Mouse (Mus musculus): ENCODE data around the gene Olfr323. TPM values are rescaled to one million over a fixed set of nuclear protein-coding genes. Genes with fewer than 3 reads are reported as not detected.

The Olfr323 gene
- total and polyA plus RNA-seq, 3 experiments, result not detected

DNA sequence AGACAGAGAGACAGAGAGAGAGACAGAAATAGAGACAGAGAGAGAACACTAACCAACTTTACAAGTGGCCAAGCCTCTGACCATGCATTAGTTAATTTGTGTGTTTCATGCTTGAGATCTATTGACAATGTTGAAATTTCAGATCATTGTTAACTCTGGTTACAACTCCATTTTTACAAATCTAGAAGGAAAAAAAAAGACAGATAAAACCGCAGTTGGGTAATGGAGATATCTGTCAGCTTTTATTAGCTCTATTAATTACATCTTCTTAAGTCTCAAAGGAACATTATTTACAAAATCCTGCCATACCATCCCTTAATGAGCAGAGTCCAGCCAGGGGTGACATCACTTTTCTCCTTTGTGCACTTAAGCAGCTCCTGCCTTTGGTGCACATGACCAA is 52.9 kb downstream of the Olfr323 start, which contains the start of gene Olfr325:
Gene Olfr325 (plus strand): TSS at position 301 of the 400 bp plus-strand sequence.
- no peak within 1 kb of the TSS for H3K4me3 ChIP-seq (replicated peaks in 1 of 3; ENCODE audit: low read depth in 2 of 3, low read length in 2 of 3, poor library complexity in 1 of 3)
- TF ChIP-seq SIN3A (IDR thresholded peaks at IDR 0.05; ENCODE audit: low read length), result no peak
- TF ChIP-seq JUND (conservative IDR thresholded peaks at IDR 0.05; ENCODE audit: low read depth, low read length), result no peak
- TF ChIP-seq CTCF (conservative IDR thresholded peaks at IDR 0.05 in 1 of 2, IDR thresholded peaks at IDR 0.05 in 1 of 2; ENCODE audit: low read depth in 2 of 2, low read length in 2 of 2), result no peak
- TF ChIP-seq ZNF384 (IDR thresholded peaks at IDR 0.05; ENCODE audit: low read depth, low read length), result no peak
- H3K4me2 ChIP-seq (ENCODE audit: insufficient read depth, low read depth, poor library complexity, severe bottlenecking), result no peak within 1 kb of the TSS
- dilution Hi-C loops (cut with MboI; ENCODE audit: extremely low pct_ligation_motif_present, extremely low pct_unique_long_range_greater_than_20kb, low sequenced_read_pairs) (no loop called here), in situ Hi-C loops (cut with MboI; ENCODE audit: low pct_ligation_motif_present, low pct_unique_long_range_greater_than_20kb, low sequenced_read_pairs) (no loop called here)
- no peaks in the 10 kb centered on the region for H3K79me2 ChIP-seq (replicated peaks; ENCODE audit: control insufficient read depth, extremely low read depth, insufficient read depth, poor library complexity, severe bottlenecking)
- H3K27me3 ChIP-seq (replicated peaks), result peaks cover 72% of the 10 kb centered on the region
- no peaks in the 10 kb centered on the region for H3K4me1 ChIP-seq (ENCODE audit: control insufficient read depth in 1 of 2, insufficient read depth in 2 of 2)
- H3K9me3 ChIP-seq (replicated peaks; ENCODE audit: low read length), result no peaks in the 10 kb centered on the region
- no peaks in the 10 kb centered on the region for H3K36me3 ChIP-seq (replicated peaks in 1 of 2; ENCODE audit: control insufficient read depth in 1 of 2, insufficient read depth in 1 of 2, low read length in 1 of 2)
- no peak for DNase-seq (ENCODE audit: extremely low read depth)
- H3K9ac ChIP-seq (ENCODE audit: insufficient read depth, low read depth), result no peak within 1 kb of the TSS
- H3K27ac ChIP-seq (ENCODE audit: insufficient read depth, low read depth), result no peak within 1 kb of the TSS

Other genes with a start within 250 kb of the Olfr323 start
Only the 20 nearest of the 28 such genes appear.
- gene Olfr30, start 168.2 kb downstream of the Olfr323 start, total RNA-seq (2012; rRNA removed), result not detected in 2 replicates
- not detected in 2 replicates for gene Olfr30, start 168.2 kb downstream of the Olfr323 start, total RNA-seq (2014; rRNA removed)
- not detected in 2 replicates for gene Olfr30, start 168.2 kb downstream of the Olfr323 start, polyA plus RNA-seq (2012; ENCODE audit: insufficient read length, low read depth)
- gene Olfr332, start 137.9 kb downstream of the Olfr323 start, total RNA-seq (2012; rRNA removed), result not detected in 2 replicates
- not detected in 2 replicates for gene Olfr332, start 137.9 kb downstream of the Olfr323 start, total RNA-seq (2014; rRNA removed)
- not detected in 2 replicates for gene Olfr332, start 137.9 kb downstream of the Olfr323 start, polyA plus RNA-seq (2012; ENCODE audit: insufficient read length, low read depth)
- not detected in 2 replicates for gene Olfr331, start 127.9 kb downstream of the Olfr323 start, total RNA-seq (2012; rRNA removed)
- gene Olfr331, start 127.9 kb downstream of the Olfr323 start, total RNA-seq (2014; rRNA removed), result not detected in 2 replicates
- not detected in 2 replicates for gene Olfr331, start 127.9 kb downstream of the Olfr323 start, polyA plus RNA-seq (2012; ENCODE audit: insufficient read length, low read depth)
- gene Olfr330, start 95.7 kb downstream of the Olfr323 start, total RNA-seq (2012; rRNA removed), result not detected in 2 replicates
- not detected in 2 replicates for gene Olfr330, start 95.7 kb downstream of the Olfr323 start, total RNA-seq (2014; rRNA removed)
- not detected in 2 replicates for gene Olfr330, start 95.7 kb downstream of the Olfr323 start, polyA plus RNA-seq (2012; ENCODE audit: insufficient read length, low read depth)
- gene Olfr329-ps, start 84.1 kb downstream of the Olfr323 start, total RNA-seq (2012; rRNA removed), result not detected in 2 replicates
- gene Olfr329-ps, start 84.1 kb downstream of the Olfr323 start, total RNA-seq (2014; rRNA removed), result not detected in 2 replicates
- gene Olfr329-ps, start 84.1 kb downstream of the Olfr323 start, polyA plus RNA-seq (2012; ENCODE audit: insufficient read length, low read depth), result not detected in 2 replicates
- not detected in 2 replicates for gene Olfr328, start 74.9 kb downstream of the Olfr323 start, total RNA-seq (2012; rRNA removed)
- not detected in 2 replicates for gene Olfr328, start 74.9 kb downstream of the Olfr323 start, total RNA-seq (2014; rRNA removed)
- gene Olfr328, start 74.9 kb downstream of the Olfr323 start, polyA plus RNA-seq (2012; ENCODE audit: insufficient read length, low read depth), result not detected in 2 replicates
- not detected in 2 replicates for gene Olfr224, start 59.9 kb downstream of the Olfr323 start, total RNA-seq (2012; rRNA removed)
- gene Olfr224, start 59.9 kb downstream of the Olfr323 start, total RNA-seq (2014; rRNA removed), result not detected in 2 replicates
- gene Olfr224, start 59.9 kb downstream of the Olfr323 start, polyA plus RNA-seq (2012; ENCODE audit: insufficient read length, low read depth), result not detected in 2 replicates
- gene Olfr325, start 52.8 kb downstream of the Olfr323 start, total RNA-seq (2012; rRNA removed), result not detected in 2 replicates
- not detected in 2 replicates for gene Olfr325, start 52.8 kb downstream of the Olfr323 start, total RNA-seq (2014; rRNA removed)
- gene Olfr325, start 52.8 kb downstream of the Olfr323 start, polyA plus RNA-seq (2012; ENCODE audit: insufficient read length, low read depth), result not detected in 2 replicates
- not detected in 2 replicates for gene Olfr324, start 35.4 kb downstream of the Olfr323 start, total RNA-seq (2012; rRNA removed)
- gene Olfr324, start 35.4 kb downstream of the Olfr323 start, total RNA-seq (2014; rRNA removed), result not detected in 2 replicates
- not detected in 2 replicates for gene Olfr324, start 35.4 kb downstream of the Olfr323 start, polyA plus RNA-seq (2012; ENCODE audit: insufficient read length, low read depth)
- gene 2210407C18Rik, start 14.4 kb downstream of the Olfr323 start, total RNA-seq (2012; rRNA removed), result not detected in 2 replicates
- gene 2210407C18Rik, start 14.4 kb downstream of the Olfr323 start, total RNA-seq (2014; rRNA removed), result not detected in 2 replicates
- gene 2210407C18Rik, start 14.4 kb downstream of the Olfr323 start, polyA plus RNA-seq (2012; ENCODE audit: insufficient read length, low read depth), result not detected in 2 replicates
- not detected in 2 replicates for gene Trim58, start 10.0 kb upstream of the Olfr323 start, total RNA-seq (2012; rRNA removed)
- gene Trim58, start 10.0 kb upstream of the Olfr323 start, total RNA-seq (2014; rRNA removed), result not detected in 2 replicates
- gene Trim58, start 10.0 kb upstream of the Olfr323 start, polyA plus RNA-seq (2012; ENCODE audit: insufficient read length, low read depth), result not detected in 2 replicates
- gene Olfr322, start 28.3 kb upstream of the Olfr323 start, total RNA-seq (2012; rRNA removed), result not detected in 2 replicates
- gene Olfr322, start 28.3 kb upstream of the Olfr323 start, total RNA-seq (2014; rRNA removed), result not detected in 2 replicates
- not detected in 2 replicates for gene Olfr322, start 28.3 kb upstream of the Olfr323 start, polyA plus RNA-seq (2012; ENCODE audit: insufficient read length, low read depth)
- not detected in 2 replicates for gene Olfr320, start 50.6 kb upstream of the Olfr323 start, total RNA-seq (2012; rRNA removed)
- not detected in 2 replicates for gene Olfr320, start 50.6 kb upstream of the Olfr323 start, total RNA-seq (2014; rRNA removed)
- not detected in 2 replicates for gene Olfr320, start 50.6 kb upstream of the Olfr323 start, polyA plus RNA-seq (2012; ENCODE audit: insufficient read length, low read depth)
- gene Olfr319, start 68.7 kb upstream of the Olfr323 start, total RNA-seq (2012; rRNA removed), result not detected in 2 replicates
- gene Olfr319, start 68.7 kb upstream of the Olfr323 start, total RNA-seq (2014; rRNA removed), result not detected in 2 replicates
- gene Olfr319, start 68.7 kb upstream of the Olfr323 start, polyA plus RNA-seq (2012; ENCODE audit: insufficient read length, low read depth), result not detected in 2 replicates
- gene Olfr318, start 93.5 kb upstream of the Olfr323 start, total RNA-seq (2012; rRNA removed), result not detected in 2 replicates
- gene Olfr318, start 93.5 kb upstream of the Olfr323 start, total RNA-seq (2014; rRNA removed), result not detected in 2 replicates
- not detected in 2 replicates for gene Olfr318, start 93.5 kb upstream of the Olfr323 start, polyA plus RNA-seq (2012; ENCODE audit: insufficient read length, low read depth)
- gene Olfr317, start 108.7 kb upstream of the Olfr323 start, total RNA-seq (2012; rRNA removed), result not detected in 2 replicates
- gene Olfr317, start 108.7 kb upstream of the Olfr323 start, total RNA-seq (2014; rRNA removed), result not detected in 2 replicates
- gene Olfr317, start 108.7 kb upstream of the Olfr323 start, polyA plus RNA-seq (2012; ENCODE audit: insufficient read length, low read depth), result not detected in 2 replicates
- gene Olfr316, start 122.2 kb upstream of the Olfr323 start, total RNA-seq (2012; rRNA removed), result not detected in 2 replicates
- not detected in 2 replicates for gene Olfr316, start 122.2 kb upstream of the Olfr323 start, total RNA-seq (2014; rRNA removed)
- gene Olfr316, start 122.2 kb upstream of the Olfr323 start, polyA plus RNA-seq (2012; ENCODE audit: insufficient read length, low read depth), result not detected in 2 replicates
- not detected in 2 replicates for gene Olfr315, start 142.7 kb upstream of the Olfr323 start, total RNA-seq (2012; rRNA removed)
- not detected in 2 replicates for gene Olfr315, start 142.7 kb upstream of the Olfr323 start, total RNA-seq (2014; rRNA removed)
- gene Olfr315, start 142.7 kb upstream of the Olfr323 start, polyA plus RNA-seq (2012; ENCODE audit: insufficient read length, low read depth), result not detected in 2 replicates
- gene Olfr314, start 152.5 kb upstream of the Olfr323 start, total RNA-seq (2012; rRNA removed), result not detected in 2 replicates
- not detected in 2 replicates for gene Olfr314, start 152.5 kb upstream of the Olfr323 start, total RNA-seq (2014; rRNA removed)
- gene Olfr314, start 152.5 kb upstream of the Olfr323 start, polyA plus RNA-seq (2012; ENCODE audit: insufficient read length, low read depth), result not detected in 2 replicates
- gene Fam183b, start 171.5 kb upstream of the Olfr323 start, total RNA-seq (2012; rRNA removed), result 0.67 and 0.72 TPM in 2 replicates
- gene Fam183b, start 171.5 kb upstream of the Olfr323 start, total RNA-seq (2014; rRNA removed), result not detected in 2 replicates
- not detected in 2 replicates for gene Fam183b, start 171.5 kb upstream of the Olfr323 start, polyA plus RNA-seq (2012; ENCODE audit: insufficient read length, low read depth)

Data from CH12.LX (cell line).